Comparison of ENCODE assay signal across 8 mouse cellular contexts in genomic region chr4:129541868-129542591, GRCm38 (mm10). TPM values are rescaled to one million over a fixed set of nuclear protein-coding genes. Genes with fewer than 3 reads are reported as not detected.
DNase-seq lines count a peak whose midpoint lies in the region; ATAC-seq and TF ChIP-seq lines count a peak whose summit lies in the region.

No protein-coding gene starts in this region.

- H3K27ac ChIP-seq in hindbrain, embryonic 12.5 days: peak overlapping the region; percentile 82
- H3K27ac ChIP-seq in liver, embryonic 12.5 days: peak overlapping the region; percentile 91
- H3K27ac ChIP-seq in olfactory bulb, adult 2 months (ENCODE audit: insufficient read depth, low read depth, low read length): no peak overlapping the region; the same call in 1 of the 2 replicates

- WGBS in hindbrain, embryonic 12.5 days: under 1% methylated on average over 30 of the region's 30 CpGs
- WGBS in liver, embryonic 12.5 days (ENCODE audit: insufficient replicate concordance): under 1% methylated on average over 30 of the region's 30 CpGs
- under 1% methylated on average over 30 of the region's 30 CpGs for WGBS in olfactory bulb, adult 2 months

- H3K4me1 ChIP-seq in hindbrain, embryonic 12.5 days: peaks cover 18% of the 10 kb centered on the region
- H3K4me1 ChIP-seq in liver, embryonic 12.5 days: peaks cover 48% of the 10 kb centered on the region
- H3K4me1 ChIP-seq in olfactory bulb, adult 2 months (ENCODE audit: control insufficient read depth, insufficient read depth, low read length): peaks cover 6% of the 10 kb centered on the region

- peak overlapping the region; percentile 91 for H3K9ac ChIP-seq in hindbrain, embryonic 12.5 days
- peak overlapping the region; percentile 93 for H3K9ac ChIP-seq in liver, embryonic 12.5 days

- DNase-seq in gastrocnemius, postnatal 10 days: peak; percentile 15
- DNase-seq in gastrocnemius, postnatal 25 days: no peak
- DNase-seq in R1 (ENCODE audit: low read depth, low spot score): peak; percentile 95
- DNase-seq in embryo, embryonic 9.5 days (ENCODE audit: extremely low spot score): peak; percentile 58
- DNase-seq in layer of hippocampus, adult 11-12 months (ENCODE audit: low spot score): no peak

- ATAC-seq in hindbrain, embryonic 12.5 days (ENCODE audit: low FRiP score): peak; percentile 41; the same call in 1 of the 2 replicates
- ATAC-seq in liver, embryonic 12.5 days: no peak

- no peak for TF ChIP-seq POLR2A in olfactory bulb, adult 2 months (IDR thresholded peaks at IDR 0.05; ENCODE audit: insufficient read depth, low read depth, low read length)

- TF ChIP-seq CTCF in olfactory bulb, adult 2 months (IDR thresholded peaks at IDR 0.05; ENCODE audit: insufficient read depth, low read depth, low read length): no peak

- H3K4me2 ChIP-seq in hindbrain, embryonic 12.5 days (replicated peaks): peak overlapping the region; percentile 84
- H3K4me2 ChIP-seq in liver, embryonic 12.5 days: peak overlapping the region; percentile 79

- H3K4me3 ChIP-seq in hindbrain, embryonic 12.5 days: peak overlapping the region; percentile 88
- H3K4me3 ChIP-seq in liver, embryonic 12.5 days: peak overlapping the region; percentile 82
- peak overlapping the region; percentile 92 for H3K4me3 ChIP-seq in olfactory bulb, adult 2 months (ENCODE audit: insufficient read depth, low read depth, low read length)

- H3K36me3 ChIP-seq in hindbrain, embryonic 12.5 days: 0 out of 2 replicates have a peak, but pooled peaks cover 18% of the 10 kb centered on the region
- H3K36me3 ChIP-seq in liver, embryonic 12.5 days: peaks cover 33% of the 10 kb centered on the region

- no peaks in the 10 kb centered on the region for H3K9me3 ChIP-seq in hindbrain, embryonic 12.5 days (replicated peaks)
- no peaks in the 10 kb centered on the region for H3K9me3 ChIP-seq in liver, embryonic 12.5 days (replicated peaks)

- no peaks in the 10 kb centered on the region for H3K27me3 ChIP-seq in hindbrain, embryonic 12.5 days
- H3K27me3 ChIP-seq in liver, embryonic 12.5 days (replicated peaks): no peaks in the 10 kb centered on the region

RNA-seq across cellular contexts. Expression of gene Hdac1, which starts 0.5 kb away (rescaled TPM):
- 10 to 100 TPM; 23.9 to 29.8 TPM for total RNA-seq in gastrocnemius, postnatal 10 days (2021)
- 1 to 10 TPM; 9.6 to 9.9 TPM for total RNA-seq in gastrocnemius, postnatal 25 days (2021)
- polyA plus RNA-seq in hindbrain, embryonic 12.5 days (2016; fragmentation: Nextera tagmentation; extraction: Ambion mirVana): 168 and 178 TPM in 2 replicates
- polyA plus RNA-seq in liver, embryonic 12.5 days (2016; fragmentation: Nextera tagmentation; extraction: Ambion mirVana): 140 and 145 TPM in 2 replicates
- not detected in 2 replicates for polyA plus RNA-seq in olfactory bulb, adult 2 months (2012; ENCODE audit: insufficient read depth, insufficient read length, low replicate concordance, missing spikeins)

RNA-seq across cellular contexts. Expression of gene Marcksl1, which starts 28.6 kb away (rescaled TPM):
- total RNA-seq in gastrocnemius, postnatal 10 days (2021): 10 to 100 TPM; 24.4 to 31.8 TPM
- 1 to 10 TPM; 1.6 to 2.8 TPM for total RNA-seq in gastrocnemius, postnatal 25 days (2021)
- 1,978 and 2,031 TPM in 2 replicates for polyA plus RNA-seq in hindbrain, embryonic 12.5 days (2016; fragmentation: Nextera tagmentation; extraction: Ambion mirVana)
- polyA plus RNA-seq in liver, embryonic 12.5 days (2016; fragmentation: Nextera tagmentation; extraction: Ambion mirVana): 192 and 195 TPM in 2 replicates
- 192 TPM in 1 of 2 replicates, not detected in the other for polyA plus RNA-seq in olfactory bulb, adult 2 months (2012; ENCODE audit: insufficient read depth, insufficient read length, low replicate concordance, missing spikeins)

RNA-seq across cellular contexts. Expression of gene Lck, which starts 31.4 kb away (rescaled TPM):
- total RNA-seq in gastrocnemius, postnatal 10 days (2021): under 1 TPM in 1 of 2 experiments, not detected in 1; 0.59 TPM
- total RNA-seq in gastrocnemius, postnatal 25 days (2021): under 1 TPM in 1 of 2 experiments, not detected in 1; 0.48 TPM
- polyA plus RNA-seq in hindbrain, embryonic 12.5 days (2016; fragmentation: Nextera tagmentation; extraction: Ambion mirVana): 6.4 and 7.1 TPM in 2 replicates
- 4.1 and 5.1 TPM in 2 replicates for polyA plus RNA-seq in liver, embryonic 12.5 days (2016; fragmentation: Nextera tagmentation; extraction: Ambion mirVana)
- polyA plus RNA-seq in olfactory bulb, adult 2 months (2012; ENCODE audit: insufficient read depth, insufficient read length, low replicate concordance, missing spikeins): 579 and 1,574 TPM in 2 replicates

RNA-seq across cellular contexts. Expression of gene Fam167b, which starts 36.3 kb away (rescaled TPM):
- 1 to 10 TPM in 1 of 2 experiments, under 1 TPM in 1; 0.80 to 1.3 TPM for total RNA-seq in gastrocnemius, postnatal 10 days (2021)
- under 1 TPM in 1 of 2 experiments, not detected in 1; 0.31 TPM for total RNA-seq in gastrocnemius, postnatal 25 days (2021)
- 1.7 and 2.5 TPM in 2 replicates for polyA plus RNA-seq in hindbrain, embryonic 12.5 days (2016; fragmentation: Nextera tagmentation; extraction: Ambion mirVana)
- 6.3 and 7.9 TPM in 2 replicates for polyA plus RNA-seq in liver, embryonic 12.5 days (2016; fragmentation: Nextera tagmentation; extraction: Ambion mirVana)
- not detected in 2 replicates for polyA plus RNA-seq in olfactory bulb, adult 2 months (2012; ENCODE audit: insufficient read depth, insufficient read length, low replicate concordance, missing spikeins)

RNA-seq across cellular contexts. Expression of gene Fam229a, which starts 51.0 kb away (rescaled TPM):
- not detected for total RNA-seq in gastrocnemius, postnatal 10 days (2021)
- not detected for total RNA-seq in gastrocnemius, postnatal 25 days (2021)
- 0.46 TPM in 1 of 2 replicates, not detected in the other for polyA plus RNA-seq in hindbrain, embryonic 12.5 days (2016; fragmentation: Nextera tagmentation; extraction: Ambion mirVana)
- not detected in 2 replicates for polyA plus RNA-seq in liver, embryonic 12.5 days (2016; fragmentation: Nextera tagmentation; extraction: Ambion mirVana)
- not detected in 2 replicates for polyA plus RNA-seq in olfactory bulb, adult 2 months (2012; ENCODE audit: insufficient read depth, insufficient read length, low replicate concordance, missing spikeins)

Comparison
In these comparisons a context has a peak if more than half of its experiments do, and no peak if none do; other contexts are left out.
1. DNase-seq: peak in gastrocnemius, postnatal 10 days (single experiment), R1 (single experiment) and embryo, embryonic 9.5 days (single experiment); none in gastrocnemius, postnatal 25 days (single experiment) and layer of hippocampus, adult 11-12 months (single experiment).
2. RNA of gene Marcksl1, which starts 28.6 kb away (polyA plus RNA-seq): 1,978 to 2,031 TPM in hindbrain, embryonic 12.5 days; 192 to 195 TPM in liver, embryonic 12.5 days and 192 TPM in olfactory bulb, adult 2 months; every median in the first group is over 10 times any median in the second.
3. RNA of gene Lck, which starts 31.4 kb away (polyA plus RNA-seq): 579 to 1,574 TPM in olfactory bulb, adult 2 months; 6.4 to 7.1 TPM in hindbrain, embryonic 12.5 days and 4.1 to 5.1 TPM in liver, embryonic 12.5 days; every median in the first group is over 10 times any median in the second.
4. Peak in every context shown above with its lines, with median percentiles within 50 percentile points of each other: H3K4me3 ChIP-seq.